Mouse (Mus musculus): ENCODE measurements around the gene Gm7903.
"Not testable (repeated sequence)": the region's sequence is repeated elsewhere in the genome, so short reads cannot be mapped to it uniquely, and the experiment has no call there.

Gm7903 gene

DNA sequence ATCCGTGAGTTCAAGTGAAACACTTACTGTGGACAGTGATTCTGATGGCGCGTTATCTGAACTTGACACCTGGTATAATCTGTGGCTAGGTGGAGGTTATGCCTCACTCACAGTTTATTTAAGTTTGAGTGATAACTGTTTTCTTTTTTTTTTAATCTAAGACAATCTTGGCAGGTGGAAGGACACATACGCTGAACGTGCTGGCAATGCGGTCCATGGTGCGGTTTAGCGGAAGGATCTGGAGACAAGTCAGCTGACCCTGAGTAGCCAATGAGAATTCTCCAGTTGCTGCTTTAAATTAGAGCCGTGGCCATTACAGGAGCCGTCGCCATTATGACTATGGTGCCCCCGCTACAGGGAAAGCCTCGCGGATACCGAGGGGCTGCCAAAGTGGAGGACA, at the start of gene Gm7903:
TSS of gene Gm7903 (plus strand) at position 301 of the 400 bp plus-strand sequence.
- not testable (repeated sequence) for DNase-seq

DNA sequence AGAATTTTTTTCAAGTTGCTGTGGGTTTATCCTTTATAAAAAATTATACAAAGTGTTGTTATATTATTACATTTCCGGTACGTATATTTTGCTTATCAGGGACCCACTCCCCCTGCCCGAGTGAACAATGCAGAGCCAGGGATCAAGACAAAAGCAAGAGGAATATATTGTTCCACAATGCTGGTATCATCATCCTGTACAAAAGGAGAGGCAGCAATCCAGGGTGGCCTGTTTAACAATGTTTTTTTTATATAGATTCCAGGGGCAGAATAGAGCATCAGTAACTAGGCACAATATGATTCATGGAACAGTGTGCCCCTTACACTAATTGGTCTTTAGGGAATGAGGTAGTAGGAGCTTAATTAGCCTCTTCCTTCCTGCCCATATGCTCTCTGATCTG, 30.1 kb upstream of the Gm7903 start:
- DNase-seq = not testable (repeated sequence)

DNA sequence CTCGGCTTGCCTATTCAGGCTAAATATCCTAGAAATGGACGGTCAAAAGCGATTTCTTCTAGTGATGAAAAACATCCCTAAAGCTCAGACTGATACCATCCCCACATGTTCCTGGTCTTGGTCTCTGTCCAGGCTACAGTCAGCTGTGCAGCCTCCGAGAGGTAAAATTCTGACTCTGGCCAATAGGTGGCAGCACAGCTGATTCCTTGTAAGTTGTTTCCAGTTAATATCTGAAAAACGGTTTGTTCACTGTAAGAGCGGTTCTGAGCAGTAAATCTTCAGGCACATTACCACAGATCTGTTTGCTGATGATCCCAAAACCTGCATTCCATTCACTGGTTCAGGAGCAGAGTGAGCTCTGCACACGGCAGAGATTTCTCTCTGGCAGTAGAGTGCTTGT, 12.4 kb upstream of the Gm7903 start:
- DNase-seq = peak in 1 of 2 experiments; percentile 0

- DNase-seq = not testable (repeated sequence)
Measured at GRCm38 (mm10) chrX:135421824-135422223, 11.8 kb upstream of the Gm7903 start.

- not testable (repeated sequence) for DNase-seq
Measured at GRCm38 (mm10) chrX:135422473-135422872, 11.2 kb upstream of the Gm7903 start.

- DNase-seq = not testable (repeated sequence)
Measured at GRCm38 (mm10) chrX:135464160-135464559, 30.5 kb downstream of the Gm7903 start.

GRCm38 (mm10) chrX:135481902-135482301, 48.3 kb downstream of the Gm7903 start:
- DNase-seq = not testable (repeated sequence)

DNA sequence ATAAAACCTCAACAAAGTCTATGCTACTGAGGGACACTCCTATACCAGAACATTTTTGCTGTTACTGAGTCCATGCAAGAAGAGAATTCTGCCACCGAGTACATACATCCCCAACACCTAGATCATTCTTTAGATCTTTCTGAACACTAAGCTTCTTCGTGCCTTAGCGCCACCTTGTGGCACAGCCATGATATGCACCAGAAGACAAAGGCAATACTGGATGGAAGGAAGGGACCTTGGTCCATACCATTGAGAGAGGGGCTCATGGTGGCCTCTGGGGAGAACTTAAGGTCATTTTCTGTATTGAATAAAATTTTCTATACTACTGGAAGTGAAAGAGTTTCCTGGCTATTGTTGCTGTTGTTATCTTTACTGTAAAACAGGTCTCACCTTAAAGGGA, 49.5 kb downstream of the Gm7903 start:
- not testable (repeated sequence) for DNase-seq
